Mouse (Mus musculus) testis, adult 2 months (tissue): Measurements from ENCODE around the gene Rev1.

ENCODE experiments used
- CTCF ChIP-seq: fragments of 200-500 bp; IDR thresholded peaks from 2 replicates; pipeline ENCODE4 v1.5.1; 2012; ENCODE audit warnings: low read depth, mild to moderate bottlenecking, inconsistent platforms, low read length, moderate library complexity; ENCODE audit not compliant: control insufficient read depth, insufficient read depth, insufficient replicate concordance
- POLR2A ChIP-seq: fragments of 200-500 bp; IDR thresholded peaks from 2 replicates; pipeline ENCODE4 v1.6.1; 2012; ENCODE audit warnings: low read depth, mild to moderate bottlenecking, inconsistent platforms, low read length, moderate library complexity; ENCODE audit not compliant: control insufficient read depth

GRCm38 (mm10) chr1:38014551-38015203 lies 114.9 kb downstream of the Rev1 start:
- no peak for TF ChIP-seq CTCF
- TF ChIP-seq POLR2A, result no peak
